Mouse (Mus musculus) bone marrow, adult 2 months (tissue): Measurements from ENCODE around the gene Olfr518. TPM values are rescaled to one million over a fixed set of nuclear protein-coding genes. Genes with fewer than 3 reads are reported as not detected.

Experiments used
- H3K27ac ChIP-seq: fragments of 200-500 bp; 2 replicates; pipeline ENCODE4 v1.5.1; 2012; ENCODE audit warnings: low read depth, mild to moderate bottlenecking, control low read depth, inconsistent platforms, low read length; ENCODE audit not compliant: control insufficient read depth, poor library complexity, insufficient read depth
- H3K4me1 ChIP-seq: fragments of 200-500 bp; 2 replicates; pipeline ENCODE4 v1.6.1; 2011; ENCODE audit warnings: low read length; ENCODE audit not compliant: control insufficient read depth, insufficient read depth
- H3K4me3 ChIP-seq: fragments of 200-500 bp; replicated peaks from 2 replicates; pipeline ENCODE3; 2011; ENCODE audit warnings: mild to moderate bottlenecking, low read depth, low read length, control low read depth; ENCODE audit not compliant: control insufficient read depth
- CTCF ChIP-seq: fragments of 200-500 bp; IDR thresholded peaks from 2 replicates; pipeline ENCODE4 v1.5.1; 2011; ENCODE audit warnings: low read length, control low read depth; ENCODE audit not compliant: control insufficient read depth, insufficient read depth
- POLR2A ChIP-seq: fragments of 200-500 bp; IDR thresholded peaks from 2 replicates; pipeline ENCODE4 v1.6.1; 2011; ENCODE audit warnings: low read depth, mild to moderate bottlenecking, control low read depth, low read length, borderline replicate concordance; ENCODE audit not compliant: control insufficient read depth
- WGBS: fragments of 180-500 bp; shearing (Covaris S2); methylation state at CpG from one replicate; pipeline ENCODE4 v1.1.7; 2018; 5-methylcytosine and 5-hydroxymethylcytosine counted together
- polyA plus RNA-seq: library from polyadenylated mRNA; stranded (reverse); fragments of >200 nt; gene quantifications from 2 replicates; pipeline ENCODE4 v1.2.4, GENCODE M21; 2011; ENCODE audit warnings: low replicate concordance; ENCODE audit not compliant: missing spikeins, insufficient read depth, insufficient read length

The Olfr518 gene
- polyA plus RNA-seq, result not detected in 2 replicates

- WGBS, result 71% methylated on average over 4 of the region's 4 CpGs
- TF ChIP-seq CTCF (no peak), POLR2A (no peak)
- Histone ChIP-seq H3K27ac (no peak within 1 kb of the TSS), H3K4me1 (no peaks in the 10 kb centered on the region), H3K4me3 (no peak within 1 kb of the TSS)
Measured at GRCm38 (mm10) chr7:108884906-108885305, at the start of gene Olfr518. Gene Olfr518 (minus strand): TSS chr7:108885006.

GRCm38 (mm10) chr7:108933794-108934731, 49.3 kb upstream of the Olfr518 start, which contains the start of gene Eif3f:
Gene Eif3f (plus strand): TSS chr7:108934417.
- 1% methylated on average over 50 of the region's 50 CpGs for WGBS
- Histone ChIP-seq H3K4me1 (peaks cover 2% of the 10 kb centered on the region; the same call in 1 of the 2 replicates), H3K4me3 (peak within 1 kb of the TSS; percentile 88), H3K27ac (peak within 1 kb of the TSS; percentile 90)
- TF ChIP-seq CTCF, result peak; percentile 81
- peak; percentile 71 for TF ChIP-seq POLR2A

GRCm38 (mm10) chr7:108929726-108930393, 45.1 kb upstream of the Olfr518 start, which contains the start of gene Nlrp10:
Gene Nlrp10 (minus strand): TSS chr7:108930178.
- Histone ChIP-seq H3K4me1 (no peaks in the 10 kb centered on the region), H3K4me3 (peak within 1 kb of the TSS; percentile 30), H3K27ac (no peak within 1 kb of the TSS)
- TF ChIP-seq POLR2A, result no peak
- TF ChIP-seq CTCF, result no peak
- WGBS, result 7% methylated on average over 6 of the region's 6 CpGs

- Histone ChIP-seq H3K27ac (no peak overlapping the region), H3K4me3 (no peak overlapping the region), H3K4me1 (no peaks in the 10 kb centered on the region)
- TF ChIP-seq CTCF, result no peak
- no peak for TF ChIP-seq POLR2A
- WGBS, result 78% methylated on average over 11 of the region's 11 CpGs
Measured at GRCm38 (mm10) chr7:108928280-108929188, 43.7 kb upstream of the Olfr518 start.

DNA sequence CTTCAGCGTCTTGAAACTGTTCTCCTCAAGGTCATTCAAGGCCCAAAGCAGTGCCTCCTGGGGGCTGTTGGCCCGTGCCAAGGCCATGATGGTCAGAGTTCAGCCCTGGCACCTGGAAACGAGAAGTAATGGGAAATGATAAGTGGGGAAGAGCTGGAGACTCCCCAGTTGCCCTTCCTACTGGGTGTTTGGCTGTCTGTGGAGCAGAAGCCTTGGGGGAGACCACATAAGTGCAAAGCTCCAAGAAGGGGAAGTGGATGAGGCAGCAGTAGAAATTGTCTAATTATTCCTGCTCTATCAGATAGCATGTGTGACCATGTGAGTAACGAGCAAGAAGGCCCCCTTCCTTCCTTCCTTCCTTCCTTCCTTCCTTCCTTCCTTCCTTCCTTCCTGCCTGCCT, 42.2 kb upstream of the Olfr518 start:
- H3K27ac ChIP-seq, result no peak overlapping the region
- no peak for TF ChIP-seq POLR2A
- TF ChIP-seq CTCF, result no peak
- WGBS, result 38% methylated on average over 4 of the region's 4 CpGs
- no peak overlapping the region for H3K4me3 ChIP-seq
- no peaks in the 10 kb centered on the region for H3K4me1 ChIP-seq

GRCm38 (mm10) chr7:108903969-108904368, 19.2 kb upstream of the Olfr518 start:
- Histone ChIP-seq H3K4me3 (no peak overlapping the region), H3K4me1 (no peaks in the 10 kb centered on the region), H3K27ac (no peak overlapping the region)
- 70% methylated on average over 2 of the region's 2 CpGs for WGBS
- TF ChIP-seq POLR2A, result no peak
- TF ChIP-seq CTCF, result no peak

GRCm38 (mm10) chr7:108894320-108894719, 9.5 kb upstream of the Olfr518 start, which contains the start of gene Olfr519:
Gene Olfr519 (minus strand): TSS chr7:108894420.
- Histone ChIP-seq H3K27ac (no peak within 1 kb of the TSS), H3K4me3 (no peak within 1 kb of the TSS), H3K4me1 (no peaks in the 10 kb centered on the region)
- TF ChIP-seq CTCF, result no peak
- TF ChIP-seq POLR2A, result no peak
- 73% methylated on average over 5 of the region's 5 CpGs for WGBS

GRCm38 (mm10) chr7:108872279-108872678, 12.5 kb downstream of the Olfr518 start, which contains the start of gene Olfr517:
Gene Olfr517 (minus strand): TSS chr7:108872379.
- H3K27ac ChIP-seq, result no peak within 1 kb of the TSS
- TF ChIP-seq CTCF, result no peak
- TF ChIP-seq POLR2A, result no peak
- WGBS, result 32% methylated on average over 2 of the region's 2 CpGs
- no peak within 1 kb of the TSS for H3K4me3 ChIP-seq
- no peaks in the 10 kb centered on the region for H3K4me1 ChIP-seq
